23 mouse cellular contexts compared by ENCODE assay signal in genomic region chr16:73462516-73462915, GRCm38 (mm10).
"Had no signal": no experiment of that assay in that cellular context is flagged by ENCODE, and none has a peak within 500 bp of the region (broad histone marks: within the 10 kb centered on the region; RNA-seq: fewer than 3 reads in every experiment).

No protein-coding gene starts in this region.

- H3K27ac ChIP-seq: gastrocnemius, adult 2 months; heart, embryonic 13.5 days; heart, embryonic 15.5 days; hindbrain, embryonic 13.5 days; hindbrain, embryonic 15.5 days; hindbrain, postnatal 0 days; intestine, embryonic 15.5 days; limb, embryonic 13.5 days; limb, embryonic 15.5 days; liver, embryonic 12.5 days; liver, embryonic 14.5 days had no signal

- DNase-seq: gastrocnemius, adult 2 months; gastrocnemius, postnatal 10 days; gastrocnemius, postnatal 25 days; heart, adult 18-20 months; heart, postnatal 14 days; heart, postnatal 36 days; kidney, adult 18-20 months; kidney, adult 8-10 months; kidney, postnatal 14 days; kidney, postnatal 36 days; layer of hippocampus, adult 9-11 months; layer of hippocampus, postnatal 36 days; left cerebral cortex, postnatal 4 days had no signal

- H3K36me3 ChIP-seq: heart, embryonic 13.5 days; heart, embryonic 15.5 days; hindbrain, embryonic 13.5 days; hindbrain, embryonic 15.5 days; intestine, embryonic 15.5 days; limb, embryonic 13.5 days; limb, embryonic 15.5 days; liver, embryonic 12.5 days had no signal

- H3K27me3 ChIP-seq: heart, embryonic 13.5 days; heart, embryonic 15.5 days; hindbrain, embryonic 13.5 days; hindbrain, embryonic 15.5 days; intestine, embryonic 15.5 days; limb, embryonic 13.5 days; limb, embryonic 15.5 days; liver, embryonic 12.5 days had no signal

- H3K4me3 ChIP-seq: gastrocnemius, adult 2 months; heart, embryonic 13.5 days; heart, embryonic 15.5 days; hindbrain, embryonic 13.5 days; hindbrain, embryonic 15.5 days; intestine, embryonic 15.5 days; limb, embryonic 13.5 days; limb, embryonic 15.5 days; liver, embryonic 12.5 days had no signal

- H3K9me3 ChIP-seq: heart, embryonic 13.5 days; heart, embryonic 15.5 days; hindbrain, embryonic 13.5 days; hindbrain, embryonic 15.5 days; intestine, embryonic 15.5 days; limb, embryonic 13.5 days; limb, embryonic 15.5 days; liver, embryonic 12.5 days had no signal

- H3K4me1 ChIP-seq: heart, embryonic 13.5 days; heart, embryonic 15.5 days; hindbrain, embryonic 13.5 days; hindbrain, embryonic 15.5 days; intestine, embryonic 15.5 days; limb, embryonic 13.5 days; limb, embryonic 15.5 days; liver, embryonic 12.5 days had no signal
